10 mouse cellular contexts compared by ENCODE assay signal in genomic region chr12:86360696-86361631, GRCm38 (mm10). TPM values are rescaled to one million over a fixed set of nuclear protein-coding genes. Genes with fewer than 3 reads are reported as not detected.
DNase-seq lines count a peak whose midpoint lies in the region; ATAC-seq and TF ChIP-seq lines count a peak whose summit lies in the region.
"Had no signal": no experiment of that assay in that cellular context is flagged by ENCODE, and none has a peak within 500 bp of the region (broad histone marks: within the 10 kb centered on the region; RNA-seq: fewer than 3 reads in every experiment).

Gene Esrrb, plus strand, starts transcription at chr12:86361117.

- no peaks in the 10 kb centered on the region for H3K4me1 ChIP-seq in kidney, adult 2 months (ENCODE audit: control insufficient read depth, insufficient read depth, low read length)
- H3K4me1 ChIP-seq in forebrain, embryonic 13.5 days, result peaks cover 35% of the 10 kb centered on the region
- H3K4me1 ChIP-seq in liver, embryonic 12.5 days, result no peaks in the 10 kb centered on the region
- H3K4me1 ChIP-seq: liver, embryonic 13.5 days had no signal

- peak; percentile 32 for DNase-seq in kidney, adult 2 months
- DNase-seq in kidney, postnatal 4 days, result no peak
- DNase-seq in heart, postnatal 36 days, result peak; percentile 55 to 71
- DNase-seq in lung, postnatal 4 days, result peak; percentile 20 to 39
- no peak for DNase-seq in spleen, postnatal 4 days (ENCODE audit: low spot score in 2 of 2)
- DNase-seq in left cerebral cortex, postnatal 36 days (ENCODE audit: low spot score in 2 of 2), result no peak
- DNase-seq: adrenal gland, adult 8-10 months; liver, embryonic 13.5 days had no signal

- H3K36me3 ChIP-seq in kidney, adult 2 months (ENCODE audit: control insufficient read depth, insufficient read depth, low read length), result no peaks in the 10 kb centered on the region
- H3K36me3 ChIP-seq in forebrain, embryonic 13.5 days (ENCODE audit: poor library complexity, severe bottlenecking), result no peaks in the 10 kb centered on the region
- H3K36me3 ChIP-seq in liver, embryonic 12.5 days, result no peaks in the 10 kb centered on the region
- H3K36me3 ChIP-seq: liver, embryonic 13.5 days had no signal

- H3K27me3 ChIP-seq in kidney, adult 2 months (replicated peaks; ENCODE audit: control insufficient read depth, insufficient read depth, low read length), result no peaks in the 10 kb centered on the region
- peaks cover 18% of the 10 kb centered on the region for H3K27me3 ChIP-seq in forebrain, embryonic 13.5 days
- peaks cover 42% of the 10 kb centered on the region for H3K27me3 ChIP-seq in liver, embryonic 12.5 days (replicated peaks)

- H3K4me3 ChIP-seq in kidney, adult 2 months (ENCODE audit: insufficient read depth, low read depth, low read length), result no peak within 1 kb of the TSS
- H3K4me3 ChIP-seq in forebrain, embryonic 13.5 days, result no peak within 1 kb of the TSS
- no peak within 1 kb of the TSS for H3K4me3 ChIP-seq in liver, embryonic 12.5 days
- H3K4me3 ChIP-seq: liver, embryonic 13.5 days had no signal

- WGBS in kidney, adult 2 months, result 33% methylated on average over 22 of the region's 22 CpGs
- 26% methylated on average over 20 of the region's 22 CpGs for WGBS in forebrain, embryonic 13.5 days
- 31% methylated on average over 22 of the region's 22 CpGs for WGBS in liver, embryonic 12.5 days (ENCODE audit: insufficient replicate concordance)

- H3K9ac ChIP-seq in forebrain, embryonic 13.5 days, result no peak within 1 kb of the TSS
- no peak within 1 kb of the TSS for H3K9ac ChIP-seq in liver, embryonic 12.5 days
- H3K9ac ChIP-seq: liver, embryonic 13.5 days had no signal

- TF ChIP-seq CTCF in kidney, adult 2 months (conservative IDR thresholded peaks at IDR 0.05; ENCODE audit: insufficient read depth, insufficient read length, low read depth, low read length), result no peak

- no peak for ATAC-seq in forebrain, embryonic 13.5 days
- no peak for ATAC-seq in liver, embryonic 12.5 days

- TF ChIP-seq POLR2A in kidney, adult 2 months (IDR thresholded peaks at IDR 0.05; ENCODE audit: low read depth, low read length), result no peak

- H3K4me2 ChIP-seq in forebrain, embryonic 13.5 days, result 0 out of 2 replicates have a peak within 1 kb of the TSS, but pooled peaks have one; percentile 7
- H3K4me2 ChIP-seq in liver, embryonic 12.5 days, result no peak within 1 kb of the TSS
- H3K4me2 ChIP-seq: liver, embryonic 13.5 days had no signal

- H3K27ac ChIP-seq in kidney, adult 2 months (ENCODE audit: insufficient read depth, low read depth, low read length), result peak within 1 kb of the TSS; percentile 52; the same call in 1 of the 2 replicates
- H3K27ac ChIP-seq in forebrain, embryonic 13.5 days, result no peak within 1 kb of the TSS
- H3K27ac ChIP-seq in liver, embryonic 12.5 days, result no peak within 1 kb of the TSS
- H3K27ac ChIP-seq: liver, embryonic 13.5 days had no signal

- no peaks in the 10 kb centered on the region for H3K9me3 ChIP-seq in forebrain, embryonic 13.5 days (replicated peaks)
- H3K9me3 ChIP-seq in liver, embryonic 12.5 days (replicated peaks), result no peaks in the 10 kb centered on the region
- H3K9me3 ChIP-seq: liver, embryonic 13.5 days had no signal

- intact Hi-C loops in heart, postnatal 36 days (cut with DNase I), result no loop called here
- intact Hi-C loops in left cerebral cortex, postnatal 36 days (cut with DNase I), result no loop called here

RNA-seq across cellular contexts. Expression of gene Esrrb, which starts in this region (rescaled TPM):
- 16.7 and 21.5 TPM in 2 replicates for polyA plus RNA-seq in kidney, adult 2 months (2012; rRNA removed)
- polyA plus RNA-seq in forebrain, embryonic 13.5 days (2015; fragmentation: Nextera tagmentation; extraction: Ambion mirVana), result 0.05 and 0.13 TPM in 2 replicates
- 10 to 100 TPM; 16.4 to 30.0 TPM for total RNA-seq in heart, postnatal 36 days (2021)
- polyA plus RNA-seq in liver, embryonic 12.5 days (2016; fragmentation: Nextera tagmentation; extraction: Ambion mirVana), result 0.07 and 0.17 TPM in 2 replicates
- total RNA-seq in left cerebral cortex, postnatal 36 days (2021), result 1 to 10 TPM; 1.7 to 2.3 TPM
- polyA plus RNA-seq: liver, embryonic 13.5 days had no signal

Comparison
In these comparisons a context has a peak if more than half of its experiments do, and no peak if none do; other contexts are left out.
1. RNA of gene Esrrb (total RNA-seq): 16.4 to 30.0 TPM in heart, postnatal 36 days; 1.7 to 2.3 TPM in left cerebral cortex, postnatal 36 days; every median in the first group is over 4 times any median in the second.
2. RNA of gene Esrrb (polyA plus RNA-seq): 16.7 to 21.5 TPM in kidney, adult 2 months; 0.05 to 0.13 TPM in forebrain, embryonic 13.5 days and 0.07 to 0.17 TPM in liver, embryonic 12.5 days; every median in the first group is over 10 times any median in the second.
3. DNase-seq: peak in kidney, adult 2 months (single experiment), heart, postnatal 36 days (2 of 2) and lung, postnatal 4 days (2 of 2); none in kidney, postnatal 4 days (0 of 2), spleen, postnatal 4 days (0 of 2) and left cerebral cortex, postnatal 36 days (0 of 2).